Mouse (Mus musculus) adrenal gland, adult 18-20 months (tissue): Measurements from ENCODE around the gene Txlna. TPM values are rescaled to one million over a fixed set of nuclear protein-coding genes. Genes with fewer than 3 reads are reported as not detected.

ENCODE experiments used
- DNase-seq, 2 experiments: peaks; one replicate each; pipeline ENCODE4 v3.0.0; 2021 to 2022; ENCODE audit warnings: low spot score in 2 of 2
- total RNA-seq, 2 experiments: library from RNA; stranded (reverse); gene quantifications; 1 replicate in 1 of 2; 2 replicates in 1 of 2; pipeline ENCODE4 v1.2.3; 2021

Gene Txlna
- total RNA-seq, 2 experiments from 2014 or later: 63.5 to 69.2 TPM

- no peak for DNase-seq
Measured at GRCm38 (mm10) chr4:129625496-129625895, 15.4 kb downstream of the Txlna start.

GRCm38 (mm10) chr4:129625029-129625370 lies 15.9 kb downstream of the Txlna start:
- no peak for DNase-seq

GRCm38 (mm10) chr4:129624281-129625028 lies 16.4 kb downstream of the Txlna start:
- peak; percentile 68 to 71 for DNase-seq

GRCm38 (mm10) chr4:129623681-129624091 lies 17.2 kb downstream of the Txlna start, which contains the start of gene Ccdc28b:
Ccdc28b (minus strand) TSS chr4:129623947.
- DNase-seq: peak in 1 of 2 experiments; percentile 42

GRCm38 (mm10) chr4:129622803-129623535 lies 17.9 kb downstream of the Txlna start:
- DNase-seq: no peak

- no peak for DNase-seq
Measured at GRCm38 (mm10) chr4:129622120-129622802, 18.6 kb downstream of the Txlna start.

GRCm38 (mm10) chr4:129621283-129621841 lies 19.5 kb downstream of the Txlna start:
- no peak for DNase-seq

GRCm38 (mm10) chr4:129620419-129621282 lies 20.2 kb downstream of the Txlna start:
- DNase-seq: no peak

- DNase-seq: peak; percentile 93
Measured at GRCm38 (mm10) chr4:129618786-129619691, 21.8 kb downstream of the Txlna start, which contains the start of gene Iqcc. Iqcc (minus strand) TSS chr4:129619099.

GRCm38 (mm10) chr4:129618031-129618430 lies 22.8 kb downstream of the Txlna start:
- no peak for DNase-seq

GRCm38 (mm10) chr4:129617121-129617641 lies 23.7 kb downstream of the Txlna start:
- no peak for DNase-seq

- no peak for DNase-seq
Measured at GRCm38 (mm10) chr4:129616631-129617030, 24.2 kb downstream of the Txlna start.

- DNase-seq: no peak
Measured at GRCm38 (mm10) chr4:129615801-129616290, 25.0 kb downstream of the Txlna start.

- no peak for DNase-seq
Measured at GRCm38 (mm10) chr4:129614093-129614492, 26.8 kb downstream of the Txlna start, which contains the start of gene Dcdc2b. Dcdc2b (minus strand) TSS chr4:129614257.

GRCm38 (mm10) chr4:129610472-129610871 lies 30.4 kb downstream of the Txlna start:
- DNase-seq: no peak

GRCm38 (mm10) chr4:129610026-129610425 lies 30.8 kb downstream of the Txlna start:
- no peak for DNase-seq

- no peak for DNase-seq
Measured at GRCm38 (mm10) chr4:129609139-129609631, 31.7 kb downstream of the Txlna start.

- peak; percentile 72 to 73 for DNase-seq
Measured at GRCm38 (mm10) chr4:129608426-129609025, 32.3 kb downstream of the Txlna start.
